Mouse (Mus musculus): ENCODE measurements around the gene Nol9.

DNA sequence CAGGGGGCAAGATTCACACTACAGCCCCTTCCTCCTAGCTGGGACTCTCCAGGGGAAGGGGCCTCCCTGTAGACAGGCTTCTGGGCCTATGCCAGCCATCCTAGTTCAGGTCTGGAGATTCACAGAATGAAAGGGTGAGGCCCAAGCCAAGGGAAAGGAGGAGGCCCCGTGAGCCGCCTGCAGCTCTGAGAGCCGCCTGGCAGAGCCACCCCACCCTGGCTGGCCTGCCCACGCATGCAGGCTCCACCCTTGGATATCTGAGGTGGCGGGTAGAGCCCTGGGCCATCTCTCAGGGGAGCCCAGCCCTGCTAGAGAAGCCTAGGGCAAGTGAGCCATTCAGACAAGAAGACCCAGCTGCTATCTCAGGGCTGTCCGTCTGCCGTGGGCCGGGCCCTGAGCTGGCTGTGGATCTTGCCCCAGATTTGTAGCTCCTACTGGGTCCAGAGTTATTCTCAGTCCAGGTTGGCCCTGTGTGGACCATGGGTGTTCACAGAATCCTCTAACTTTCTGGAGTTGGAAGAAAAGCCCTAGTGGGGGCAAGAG is 53.7 kb downstream of the Nol9 start:
- TF ChIP-seq CTCF (IDR thresholded peaks at IDR 0.05) = no peak
- no peak for TF ChIP-seq EP300 (IDR thresholded peaks at IDR 0.05)
